Mouse (Mus musculus) heart, adult 2 months (tissue): Measurements from ENCODE around the gene Lgi1.

Source experiments
- CTCF ChIP-seq: fragments of 200-600 bp; IDR thresholded peaks from 2 replicates; pipeline ENCODE4 v1.8.1; 2022; ENCODE audit warnings: antibody characterized with exemption, mild to moderate bottlenecking, moderate library complexity
- EP300 ChIP-seq: fragments of 200-500 bp; IDR thresholded peaks from 2 replicates; pipeline ENCODE4 v1.6.1; 2011; ENCODE audit warnings: low read depth, low read length, control low read depth; ENCODE audit not compliant: insufficient read depth
- POLR2A ChIP-seq: fragments of 200-500 bp; IDR thresholded peaks from 2 replicates; pipeline ENCODE4 v1.6.1; 2011; ENCODE audit warnings: mild to moderate bottlenecking, low read depth, low read length, control low read depth; ENCODE audit not compliant: insufficient read depth

DNA sequence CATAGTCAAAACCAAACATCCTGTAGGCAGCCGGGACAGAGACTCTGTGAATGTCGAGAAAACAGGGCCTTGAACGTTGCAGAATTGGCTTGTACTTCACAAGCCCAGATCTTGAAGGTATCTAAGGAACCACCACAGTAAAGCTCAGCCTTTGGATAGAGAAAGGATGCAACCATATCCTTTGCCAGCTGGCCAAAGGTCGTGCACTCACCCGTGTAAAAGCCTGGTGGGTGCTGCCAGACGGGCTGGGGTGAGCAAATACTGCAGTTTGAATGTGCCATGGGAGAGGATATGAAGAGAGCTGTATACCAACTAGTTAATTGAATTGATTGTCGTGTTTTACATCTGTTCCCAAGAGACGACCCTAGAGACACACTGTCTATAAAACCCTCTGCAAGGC is 32.2 kb upstream of the Lgi1 start:
- TF ChIP-seq CTCF (no peak), EP300 (no peak), POLR2A (no peak)
